Mouse (Mus musculus) testis, adult 2 months (tissue): ENCODE results near the gene BC016579.

Experiments used
- CTCF ChIP-seq: fragments of 200-500 bp; IDR thresholded peaks from 2 replicates; pipeline ENCODE4 v1.5.1; 2012; ENCODE audit warnings: low read depth, mild to moderate bottlenecking, inconsistent platforms, low read length, moderate library complexity; ENCODE audit not compliant: control insufficient read depth, insufficient read depth, insufficient replicate concordance
- POLR2A ChIP-seq: fragments of 200-500 bp; IDR thresholded peaks from 2 replicates; pipeline ENCODE4 v1.6.1; 2012; ENCODE audit warnings: low read depth, mild to moderate bottlenecking, inconsistent platforms, low read length, moderate library complexity; ENCODE audit not compliant: control insufficient read depth

DNA sequence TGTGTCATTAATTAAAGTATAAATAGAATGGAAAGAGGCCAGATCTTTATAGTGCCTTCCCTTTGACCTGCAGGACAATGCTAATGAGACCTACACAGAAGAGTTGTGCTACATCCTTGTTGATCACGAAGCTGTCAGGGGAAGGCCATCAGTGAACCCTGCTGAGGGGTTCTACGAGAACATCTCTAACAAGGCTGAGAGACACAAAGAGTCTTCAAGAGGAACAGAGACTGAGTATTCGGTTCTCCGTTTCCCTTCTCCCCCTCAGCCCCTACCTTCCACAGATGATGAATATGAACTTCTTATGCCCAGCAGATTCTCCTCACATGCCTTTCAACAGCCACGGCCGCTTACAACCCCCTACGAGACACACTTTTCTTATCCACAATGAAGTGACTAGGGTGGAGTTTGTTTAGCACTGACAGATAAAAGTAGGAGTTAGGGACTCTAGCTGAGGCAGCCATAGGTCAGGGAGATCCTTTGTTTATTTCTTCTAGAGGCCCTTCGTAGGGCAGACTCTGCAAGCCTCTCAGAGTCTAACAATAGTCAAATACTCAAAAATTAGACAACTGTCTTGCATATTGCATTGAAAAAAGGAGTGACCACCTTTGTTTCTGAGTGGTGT, 34.0 kb downstream of the BC016579 start:
- TF ChIP-seq CTCF, result no peak
- TF ChIP-seq POLR2A, result no peak
